Mouse (Mus musculus): ENCODE data around the gene Atad1. TPM values are rescaled to one million over a fixed set of nuclear protein-coding genes. Genes with fewer than 3 reads are reported as not detected.
"Not testable (repeated sequence)": the region's sequence is repeated elsewhere in the genome, so short reads cannot be mapped to it uniquely, and the experiment has no call there.

Atad1 gene
- 72.7 and 77.5 TPM in 2 replicates for polyA plus RNA-seq (2016; fragmentation: Nextera tagmentation; extraction: Ambion mirVana)

GRCm38 (mm10) chr19:32739686-32740085 lies at the start of gene Atad1:
Gene Atad1 (minus strand): TSS chr19:32739786.
- Histone ChIP-seq H3K9me3 (no peaks in the 10 kb centered on the region), H3K36me3 (no peaks in the 10 kb centered on the region), H3K4me3 (no peak within 1 kb of the TSS), H3K27me3 (ENCODE audit: insufficient read depth, poor library complexity, severe bottlenecking) (no peaks in the 10 kb centered on the region), H3K4me1 (replicated peaks) (no peaks in the 10 kb centered on the region), H3K27ac (no peak within 1 kb of the TSS)
- WGBS, result 92% methylated on average over 4 of the region's 4 CpGs
- no peak for DNase-seq (ENCODE audit: low spot score)

DNA sequence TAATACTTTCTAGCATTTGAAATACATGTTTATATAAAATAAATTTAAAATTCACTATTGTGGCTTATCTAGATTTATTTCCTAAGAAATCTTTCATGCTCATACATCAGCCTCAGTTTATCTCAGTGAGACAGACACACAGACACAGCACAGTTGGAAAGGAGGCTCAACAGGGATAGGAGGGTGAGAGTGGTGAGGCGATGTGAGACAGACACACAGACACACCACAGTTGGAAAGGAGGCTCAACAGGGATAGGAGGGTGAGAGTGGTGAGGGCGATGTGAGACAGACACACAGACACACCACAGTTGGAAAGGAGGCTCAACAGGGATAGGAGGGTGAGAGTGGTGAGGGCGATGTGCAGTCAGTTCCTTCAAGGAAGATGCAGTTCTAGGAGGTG lies 48.4 kb upstream of the Atad1 start:
- H3K27ac ChIP-seq; H3K4me3 ChIP-seq; H3K27me3 ChIP-seq (ENCODE audit: insufficient read depth, poor library complexity, severe bottlenecking); H3K9me3 ChIP-seq; DNase-seq (ENCODE audit: low spot score): not testable (repeated sequence)
- whole genome bisulfite sequencing, result 91% methylated on average over 3 of the region's 3 CpGs
- H3K4me1 ChIP-seq (replicated peaks), result peaks cover 29% of the 10 kb centered on the region
- peaks cover 24% of the 10 kb centered on the region for H3K36me3 ChIP-seq

DNA sequence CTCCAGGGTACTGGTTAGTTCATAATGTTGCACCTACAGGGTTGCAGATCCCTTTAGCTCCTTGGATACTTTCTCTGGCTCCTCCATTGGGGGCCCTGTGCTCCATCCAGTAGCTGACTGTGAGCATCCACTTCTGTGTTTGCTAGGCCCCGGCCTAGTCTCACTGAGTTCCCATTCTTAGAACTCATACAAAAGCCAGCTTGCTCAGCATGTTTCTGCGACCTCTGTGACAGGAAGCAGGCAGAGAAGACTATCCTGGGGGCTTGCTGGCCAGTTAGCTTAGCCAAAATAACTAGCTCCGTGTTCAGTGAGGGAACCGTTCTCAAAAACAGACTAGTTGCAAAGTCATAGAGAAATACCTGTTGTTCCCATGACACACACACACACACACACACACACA lies 47.8 kb upstream of the Atad1 start:
- H3K9me3 ChIP-seq; DNase-seq (ENCODE audit: low spot score): not testable (repeated sequence)
- WGBS, result 42% methylated on average over 4 of the region's 4 CpGs

DNA sequence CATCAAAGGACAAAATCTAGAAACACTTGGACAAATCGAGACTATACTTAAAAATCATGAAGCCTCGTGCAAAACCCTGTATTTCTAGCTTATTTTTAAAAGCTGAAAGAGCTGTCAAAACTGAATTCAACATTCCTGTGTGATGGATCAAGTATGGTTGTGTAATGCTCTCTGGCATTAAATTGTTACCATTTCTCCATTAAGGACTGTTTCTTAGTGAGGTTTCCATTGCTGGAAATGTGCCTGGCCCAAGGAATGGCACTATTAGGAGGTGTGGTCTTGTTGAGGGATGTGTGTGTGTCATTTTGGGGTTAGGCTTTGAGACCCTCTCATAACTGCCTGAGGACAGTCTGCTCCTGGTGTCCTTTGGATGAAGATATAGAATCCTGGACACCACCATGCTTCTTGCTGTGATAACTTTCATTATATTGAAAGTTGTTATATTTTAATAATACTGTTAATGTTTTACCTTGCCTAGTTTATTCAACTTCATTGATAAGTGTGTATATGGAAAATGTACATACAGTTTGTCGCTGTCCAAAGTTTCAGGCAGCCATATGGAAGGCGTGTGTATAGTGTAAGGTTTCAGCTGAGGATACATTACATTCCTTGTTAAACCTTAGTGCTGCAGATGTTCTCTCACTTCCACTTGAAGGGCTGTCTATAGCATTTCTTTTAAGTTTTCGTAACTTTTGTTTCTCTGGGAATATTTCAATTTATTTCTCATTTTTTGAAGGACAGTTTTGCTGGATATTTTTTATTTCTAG lies 41.9 kb upstream of the Atad1 start:
- WGBS, result 90% methylated on average over 5 of the region's 5 CpGs

More for the DNA sequence above, 47.8 kb upstream of the Atad1 start:
- H3K4me3 ChIP-seq; H3K27ac ChIP-seq; H3K27me3 ChIP-seq (ENCODE audit: insufficient read depth, poor library complexity, severe bottlenecking): not testable (repeated sequence)
- peaks cover 28% of the 10 kb centered on the region for H3K4me1 ChIP-seq (replicated peaks)
- H3K36me3 ChIP-seq, result peaks cover 31% of the 10 kb centered on the region

DNA sequence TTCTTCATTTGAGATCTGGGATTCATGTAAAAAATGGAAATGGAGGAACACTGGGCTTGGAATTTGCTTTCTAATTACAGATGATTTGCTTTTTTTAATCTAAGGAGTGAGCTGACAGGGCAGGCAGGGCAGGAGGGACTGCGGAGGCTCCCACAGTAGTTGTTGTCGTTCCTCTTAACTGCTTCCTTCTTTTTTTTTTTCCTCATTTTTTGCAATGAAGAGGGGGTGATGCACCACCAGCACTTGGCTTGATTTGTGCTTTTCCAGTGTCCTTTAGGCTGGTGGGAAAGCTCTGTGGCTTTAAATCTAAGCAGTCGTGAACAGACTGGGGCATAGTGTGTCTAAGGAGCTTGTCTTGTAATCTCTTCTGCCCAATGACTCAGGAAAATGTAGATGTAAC lies 39.5 kb upstream of the Atad1 start:
- Histone ChIP-seq H3K36me3 (peaks cover 16% of the 10 kb centered on the region), H3K27me3 (ENCODE audit: insufficient read depth, poor library complexity, severe bottlenecking) (no peaks in the 10 kb centered on the region), H3K4me1 (replicated peaks) (0 out of 2 replicates have a peak, but pooled peaks cover 4% of the 10 kb centered on the region), H3K9me3 (no peaks in the 10 kb centered on the region), H3K27ac (no peak overlapping the region), H3K4me3 (no peak overlapping the region)
- WGBS, result 82% methylated on average over 3 of the region's 3 CpGs
- DNase-seq (ENCODE audit: low spot score), result no peak

More for the DNA sequence above, 41.9 kb upstream of the Atad1 start:
- peaks cover 6% of the 10 kb centered on the region; the same call in 1 of the 2 replicates for H3K9me3 ChIP-seq
- H3K27ac ChIP-seq, result no peak overlapping the region
- 0 out of 2 replicates have a peak, but pooled peaks cover 4% of the 10 kb centered on the region for H3K4me1 ChIP-seq (replicated peaks)
- H3K27me3 ChIP-seq (ENCODE audit: insufficient read depth, poor library complexity, severe bottlenecking), result no peaks in the 10 kb centered on the region
- H3K36me3 ChIP-seq, result peaks cover 31% of the 10 kb centered on the region
- DNase-seq (ENCODE audit: low spot score), result no peak
- H3K4me3 ChIP-seq, result no peak overlapping the region

DNA sequence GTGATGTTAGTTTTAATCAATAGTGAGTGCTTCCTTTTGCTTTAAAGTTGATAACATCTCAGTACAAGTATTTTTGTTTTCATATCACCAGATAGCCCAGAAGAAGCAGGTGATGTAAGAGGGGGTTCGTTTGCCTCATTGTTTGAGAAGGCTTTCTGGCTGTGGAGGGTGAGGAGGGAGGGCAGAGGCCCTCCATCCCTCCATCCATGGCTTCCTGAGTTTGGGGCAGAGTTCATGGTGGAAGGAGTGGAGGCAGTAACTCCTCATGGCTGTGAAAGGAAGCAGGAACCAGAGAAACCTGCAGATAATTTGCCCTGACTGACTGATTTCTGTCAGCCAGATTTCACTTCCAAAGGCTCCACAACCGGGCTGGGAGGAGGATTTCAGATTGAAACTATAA lies 38.8 kb upstream of the Atad1 start:
- H3K27me3 ChIP-seq (ENCODE audit: insufficient read depth, poor library complexity, severe bottlenecking), result no peaks in the 10 kb centered on the region
- 0 out of 2 replicates have a peak, but pooled peaks cover 4% of the 10 kb centered on the region for H3K4me1 ChIP-seq (replicated peaks)
- no peaks in the 10 kb centered on the region for H3K9me3 ChIP-seq
- H3K4me3 ChIP-seq, result no peak overlapping the region
- 63% methylated on average over 2 of the region's 2 CpGs for WGBS
- DNase-seq (ENCODE audit: low spot score), result no peak
- no peak overlapping the region for H3K27ac ChIP-seq
- peaks cover 15% of the 10 kb centered on the region for H3K36me3 ChIP-seq

GRCm38 (mm10) chr19:32762493-32762892 lies 22.9 kb upstream of the Atad1 start:
- H3K4me1 ChIP-seq (replicated peaks), result peaks cover 17% of the 10 kb centered on the region
- WGBS, result 90% methylated on average over 4 of the region's 4 CpGs
- no peaks in the 10 kb centered on the region for H3K9me3 ChIP-seq
- H3K36me3 ChIP-seq, result peaks cover 35% of the 10 kb centered on the region
- no peak overlapping the region for H3K27ac ChIP-seq
- no peaks in the 10 kb centered on the region for H3K27me3 ChIP-seq (ENCODE audit: insufficient read depth, poor library complexity, severe bottlenecking)
- no peak overlapping the region for H3K4me3 ChIP-seq
- DNase-seq (ENCODE audit: low spot score), result no peak

DNA sequence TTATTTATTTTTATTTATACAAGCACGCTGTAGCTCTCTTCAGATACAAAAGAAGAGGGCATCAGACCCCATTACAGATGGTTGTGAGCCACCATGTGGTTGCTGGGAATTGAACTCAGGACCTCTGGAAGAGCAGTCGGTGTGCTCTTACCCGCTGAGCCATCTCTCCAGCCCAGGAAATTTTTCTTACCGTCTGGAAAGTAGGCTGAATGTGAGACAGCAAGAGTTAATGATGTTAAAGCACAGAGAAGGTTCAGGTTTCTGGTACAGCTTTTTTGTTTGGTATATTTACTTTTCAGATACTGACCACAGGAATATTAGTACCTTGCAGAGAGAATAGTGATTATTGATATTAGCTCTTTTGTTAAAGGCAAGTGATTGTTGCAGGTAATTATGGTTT lies 21.6 kb upstream of the Atad1 start:
- Histone ChIP-seq H3K27ac (no peak overlapping the region), H3K9me3 (no peaks in the 10 kb centered on the region), H3K4me1 (replicated peaks) (peaks cover 17% of the 10 kb centered on the region), H3K27me3 (ENCODE audit: insufficient read depth, poor library complexity, severe bottlenecking) (no peaks in the 10 kb centered on the region), H3K4me3 (no peak overlapping the region; the same call in 1 of the 2 replicates), H3K36me3 (peaks cover 27% of the 10 kb centered on the region)
- DNase-seq (ENCODE audit: low spot score), result no peak
- WGBS, result 67% methylated on average over 4 of the region's 4 CpGs

DNA sequence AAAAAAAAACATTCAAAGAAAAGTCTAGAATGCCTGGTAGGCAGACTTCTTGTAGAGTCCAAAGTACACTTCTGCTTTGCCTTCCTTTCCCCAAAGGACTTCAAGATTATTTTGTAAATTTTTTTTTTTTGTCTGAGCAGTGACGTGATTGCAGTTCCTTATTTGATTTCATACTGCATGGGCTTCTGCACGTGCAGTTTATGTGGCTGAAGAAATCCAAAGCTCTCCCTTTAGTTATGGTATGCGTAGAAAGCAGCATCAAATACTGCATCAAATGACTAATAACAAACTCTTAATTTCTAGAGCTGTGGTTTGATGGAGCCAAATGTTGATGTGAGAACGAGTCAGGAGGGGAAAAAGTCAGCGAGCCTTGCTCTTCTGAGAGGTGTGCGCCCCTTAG lies 20.9 kb upstream of the Atad1 start:
- no peaks in the 10 kb centered on the region for H3K27me3 ChIP-seq (ENCODE audit: insufficient read depth, poor library complexity, severe bottlenecking)
- 42% methylated on average over 6 of the region's 6 CpGs for WGBS
- peaks cover 20% of the 10 kb centered on the region for H3K36me3 ChIP-seq
- peak overlapping the region; percentile 98 for H3K4me3 ChIP-seq
- H3K4me1 ChIP-seq (replicated peaks), result peaks cover 22% of the 10 kb centered on the region
- H3K27ac ChIP-seq, result no peak overlapping the region
- H3K9me3 ChIP-seq, result no peaks in the 10 kb centered on the region
- no peak for DNase-seq (ENCODE audit: low spot score)

- Histone ChIP-seq H3K27me3 (ENCODE audit: insufficient read depth, poor library complexity, severe bottlenecking) (peaks cover 6% of the 10 kb centered on the region; the same call in 1 of the 2 replicates), H3K27ac (peak overlapping the region; percentile 23; the same call in 1 of the 2 replicates), H3K4me1 (replicated peaks) (peaks cover 32% of the 10 kb centered on the region), H3K36me3 (peaks cover 16% of the 10 kb centered on the region), H3K4me3 (peak overlapping the region; percentile 98), H3K9me3 (no peaks in the 10 kb centered on the region)
- WGBS, result 2% methylated on average over 8 of the region's 8 CpGs
- DNase-seq (ENCODE audit: low spot score), result peak; percentile 6
Observed at GRCm38 (mm10) chr19:32759357-32760024, 19.9 kb upstream of the Atad1 start.

DNA sequence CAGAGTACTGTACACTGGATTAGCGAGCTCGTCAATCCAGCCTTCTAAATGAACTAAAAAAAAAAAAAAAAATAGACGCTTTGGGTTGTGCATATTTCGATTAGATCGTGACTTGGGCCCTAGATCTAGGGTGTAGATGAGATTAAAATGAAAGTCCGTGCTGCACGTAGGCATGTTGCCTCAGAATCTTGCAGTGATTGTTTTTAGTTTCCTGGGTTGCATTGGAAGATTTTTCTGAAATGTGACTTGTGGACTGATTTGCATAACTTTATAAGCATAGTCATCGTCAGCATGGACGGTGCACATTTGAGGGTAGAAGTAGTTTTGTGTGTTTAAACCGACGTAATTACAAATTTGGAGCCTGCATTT lies 19.2 kb upstream of the Atad1 start:
- peaks cover 35% of the 10 kb centered on the region for H3K4me1 ChIP-seq (replicated peaks)
- H3K9me3 ChIP-seq, result no peaks in the 10 kb centered on the region
- WGBS, result under 1% methylated on average over 11 of the region's 11 CpGs
- peaks cover 10% of the 10 kb centered on the region; the same call in 1 of the 2 replicates for H3K27me3 ChIP-seq (ENCODE audit: insufficient read depth, poor library complexity, severe bottlenecking)
- peaks cover 10% of the 10 kb centered on the region for H3K36me3 ChIP-seq
- H3K27ac ChIP-seq, result peak overlapping the region; percentile 98
- DNase-seq (ENCODE audit: low spot score), result no peak
- H3K4me3 ChIP-seq, result peak overlapping the region; percentile 98

- DNase-seq (ENCODE audit: low spot score), result peak; percentile 70
- Histone ChIP-seq H3K9me3 (no peaks in the 10 kb centered on the region), H3K4me1 (replicated peaks) (peaks cover 35% of the 10 kb centered on the region), H3K27me3 (ENCODE audit: insufficient read depth, poor library complexity, severe bottlenecking) (peaks cover 16% of the 10 kb centered on the region), H3K4me3 (peak overlapping the region; percentile 98), H3K36me3 (peaks cover 3% of the 10 kb centered on the region; the same call in 1 of the 2 replicates), H3K27ac (peak overlapping the region; percentile 98)
- WGBS, result under 1% methylated on average over 67 of the region's 69 CpGs
Observed at GRCm38 (mm10) chr19:32757831-32758792, 18.5 kb upstream of the Atad1 start.
